Mouse (Mus musculus): ENCODE data around the gene Mfsd4b5.
"Not testable (repeated sequence)": the region's sequence is repeated elsewhere in the genome, so short reads cannot be mapped to it uniquely, and the experiment has no call there.

Gene Mfsd4b5

DNA sequence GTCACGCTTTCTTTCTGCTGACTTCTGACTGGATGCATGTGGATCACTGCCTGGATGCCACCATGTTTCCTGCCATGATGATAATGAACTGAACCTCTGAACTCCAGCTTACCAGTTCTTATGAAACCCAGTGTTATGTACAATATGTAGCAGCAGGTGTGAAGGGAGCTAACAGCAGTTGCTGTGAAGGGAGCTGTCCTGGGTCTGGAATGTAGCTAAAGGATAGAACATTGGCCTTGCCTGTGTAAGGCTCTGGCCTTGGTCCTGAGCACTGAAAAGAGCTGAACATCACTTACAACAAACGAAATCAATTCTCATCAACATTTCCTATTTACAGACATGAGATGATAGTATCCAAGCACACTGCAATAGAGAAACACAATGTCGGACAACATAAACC lies 18.9 kb downstream of the Mfsd4b5 start:
- no peak for DNase-seq (ENCODE audit: low spot score in 2 of 2)

DNA sequence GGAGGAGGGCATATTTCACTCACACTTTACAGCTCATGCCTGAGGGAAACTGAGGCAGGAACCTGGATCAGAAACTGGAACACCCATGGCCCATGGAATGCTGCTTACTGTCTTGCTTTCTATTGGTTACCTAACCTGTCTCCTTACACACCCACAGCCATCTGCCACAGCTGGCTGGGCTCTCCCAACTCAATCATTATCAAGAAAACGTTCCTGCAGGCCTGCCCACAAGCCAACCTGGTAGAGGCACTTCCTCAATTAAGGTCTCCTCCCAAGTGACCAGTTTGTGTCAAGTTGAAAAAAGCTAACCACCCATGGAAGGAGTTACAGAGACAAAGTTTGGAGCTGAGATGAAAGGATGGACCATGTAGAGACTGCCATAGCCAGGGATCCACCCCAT lies 24.5 kb downstream of the Mfsd4b5 start:
- DNase-seq (ENCODE audit: low spot score in 2 of 2), result no peak

DNA sequence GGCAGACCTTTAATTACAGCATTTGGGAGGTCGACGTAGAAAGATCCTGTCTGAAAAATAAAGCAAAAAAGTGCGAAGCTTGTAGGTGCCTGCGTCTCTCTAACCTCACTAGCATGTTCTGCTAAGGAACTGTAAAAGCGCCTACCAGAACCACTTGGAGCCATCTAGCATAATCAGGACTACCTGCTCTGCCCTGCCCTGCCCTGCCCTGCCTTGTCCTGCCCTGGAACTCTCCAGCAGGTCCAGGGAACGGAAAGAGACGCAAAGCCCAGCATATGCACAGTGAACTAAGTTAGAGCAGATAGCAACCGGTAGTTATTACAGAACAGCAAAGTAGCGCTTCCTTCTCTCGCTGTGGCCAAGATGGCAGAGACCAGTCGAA lies 26.0 kb downstream of the Mfsd4b5 start:
- no peak for DNase-seq (ENCODE audit: low spot score in 2 of 2)

DNA sequence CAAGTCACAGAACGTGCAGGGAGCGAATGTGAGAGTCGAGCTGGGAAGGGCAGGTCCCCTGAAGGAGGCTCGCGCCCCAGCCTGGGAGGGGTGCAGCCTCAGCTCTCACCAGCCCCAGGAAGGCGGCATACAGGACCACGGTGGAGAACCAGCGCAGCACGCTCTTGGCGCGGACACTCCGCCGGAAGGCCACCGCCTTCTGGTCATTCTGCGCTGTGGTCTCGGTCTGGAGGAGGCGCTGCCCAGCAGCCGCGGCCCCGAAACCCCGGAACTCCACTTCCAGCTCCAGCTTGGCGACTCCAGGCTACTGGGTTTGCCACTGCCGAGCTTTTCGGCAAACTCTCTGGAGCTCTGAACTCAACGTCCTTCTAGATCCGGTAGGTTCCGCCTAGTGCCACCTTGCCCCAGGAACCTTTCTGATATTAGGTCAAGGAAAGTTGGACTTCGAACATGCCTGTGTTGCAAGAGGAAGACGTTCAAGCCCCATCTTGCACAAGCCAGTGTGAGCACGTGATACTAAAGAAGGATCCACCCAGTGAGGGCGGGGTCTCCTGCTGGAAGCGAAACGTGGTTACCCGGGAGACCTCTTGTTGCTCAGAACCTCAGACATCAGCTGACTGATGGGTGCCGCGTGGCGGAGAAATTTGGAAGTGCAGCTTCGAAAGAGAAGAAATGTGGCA lies 26.5 kb downstream of the Mfsd4b5 start, which contains the start of gene Mfsd4b3:
Gene Mfsd4b3, minus strand, starts transcription at position 393 of the 680 bp plus-strand sequence.
- peak; percentile 91 to 94 for DNase-seq (ENCODE audit: low spot score in 2 of 2)

DNA sequence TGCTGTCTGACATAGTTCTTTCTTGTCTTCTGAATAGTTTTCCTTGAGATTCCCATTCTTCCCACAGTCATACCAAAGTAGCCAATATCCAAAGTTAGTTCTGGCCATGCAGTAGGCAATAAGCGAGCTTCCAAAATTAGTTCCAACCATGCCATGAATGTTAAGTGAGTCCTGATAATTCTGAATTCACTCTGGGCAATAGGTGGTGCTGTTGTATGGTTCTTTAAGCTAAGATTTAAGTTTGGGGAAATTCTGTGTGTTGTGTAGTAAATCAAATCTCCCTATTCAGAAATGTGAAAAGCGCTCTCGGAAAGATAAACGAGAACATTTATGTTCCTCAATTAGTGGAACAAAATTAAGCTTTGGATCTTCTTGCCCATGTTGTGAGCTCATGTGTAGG lies 28.2 kb downstream of the Mfsd4b5 start:
- no peak for DNase-seq (ENCODE audit: low spot score in 2 of 2)

DNA sequence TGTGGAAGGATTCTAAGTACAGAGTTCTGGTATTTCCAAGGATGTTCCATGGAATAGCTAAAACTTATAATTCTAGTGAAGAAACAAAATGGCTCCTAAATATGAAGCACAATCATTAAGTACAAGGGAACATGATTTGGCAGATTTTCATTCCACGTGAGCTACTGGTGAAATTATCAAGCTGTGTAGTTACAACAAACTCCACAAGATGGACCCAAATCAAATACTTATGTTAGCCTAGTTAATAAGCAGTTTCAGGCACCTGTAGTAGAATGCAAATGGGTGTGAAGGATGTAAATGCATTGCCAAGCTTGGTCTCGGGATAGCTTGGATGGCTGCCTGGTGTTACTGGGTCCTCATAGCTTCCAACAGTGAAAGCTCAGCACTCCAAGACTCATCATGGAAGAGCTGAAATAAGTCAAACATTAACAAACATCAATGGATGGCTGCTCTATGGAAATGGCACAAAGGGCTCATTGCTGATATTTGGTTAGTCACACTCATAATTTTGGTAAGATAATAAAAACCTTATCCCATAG lies 30.0 kb downstream of the Mfsd4b5 start:
- no peak for DNase-seq (ENCODE audit: low spot score in 2 of 2)

DNA sequence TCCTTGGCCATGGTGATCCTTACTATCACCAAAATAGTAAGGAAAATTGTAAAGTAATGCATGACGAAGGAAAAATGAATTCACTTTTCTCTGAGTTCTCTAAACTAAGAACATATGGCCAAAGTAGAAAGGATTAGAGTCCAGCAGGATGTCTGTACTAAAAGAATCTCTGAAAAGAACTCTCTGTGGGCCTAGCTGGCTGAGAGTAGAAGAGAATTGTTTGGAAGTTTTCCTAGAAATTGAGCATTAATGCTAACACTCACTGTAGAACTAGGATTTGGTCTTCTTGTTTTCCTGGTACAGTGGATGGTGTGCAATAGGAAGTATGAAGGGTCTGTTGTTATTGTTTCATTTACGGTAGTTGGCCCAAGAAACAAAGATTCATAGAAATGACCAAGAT lies 31.3 kb downstream of the Mfsd4b5 start:
- DNase-seq (ENCODE audit: low spot score in 2 of 2), result no peak

DNA sequence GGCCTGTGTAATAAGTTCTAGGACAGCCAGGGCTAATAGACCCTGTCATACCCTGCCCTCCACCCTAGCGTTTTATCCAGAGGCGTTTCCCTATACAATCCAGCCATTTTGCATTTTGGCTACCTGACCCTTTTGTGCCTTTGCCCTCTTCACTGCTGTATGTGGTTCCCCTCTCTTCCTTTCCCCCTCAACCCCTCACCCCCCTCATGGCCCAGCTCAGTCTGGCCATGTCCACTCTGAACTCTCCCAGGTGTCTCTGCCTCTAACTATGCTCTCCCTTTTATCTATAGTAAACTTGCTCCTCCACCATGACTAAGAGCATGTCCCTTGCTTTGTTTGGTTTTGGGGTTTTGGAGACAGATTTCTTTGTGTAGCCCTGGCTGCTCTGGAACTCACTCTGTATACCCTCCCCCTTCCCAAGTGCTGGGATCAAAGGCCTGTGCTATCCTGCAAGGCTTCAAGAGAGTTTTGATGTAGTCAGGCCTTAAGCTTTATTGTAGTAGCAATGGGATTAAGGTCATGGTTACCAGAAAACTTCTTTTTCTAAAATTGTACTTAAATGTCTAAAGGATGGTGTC lies 37.0 kb downstream of the Mfsd4b5 start:
- DNase-seq (ENCODE audit: low spot score in 2 of 2), result no peak

DNA sequence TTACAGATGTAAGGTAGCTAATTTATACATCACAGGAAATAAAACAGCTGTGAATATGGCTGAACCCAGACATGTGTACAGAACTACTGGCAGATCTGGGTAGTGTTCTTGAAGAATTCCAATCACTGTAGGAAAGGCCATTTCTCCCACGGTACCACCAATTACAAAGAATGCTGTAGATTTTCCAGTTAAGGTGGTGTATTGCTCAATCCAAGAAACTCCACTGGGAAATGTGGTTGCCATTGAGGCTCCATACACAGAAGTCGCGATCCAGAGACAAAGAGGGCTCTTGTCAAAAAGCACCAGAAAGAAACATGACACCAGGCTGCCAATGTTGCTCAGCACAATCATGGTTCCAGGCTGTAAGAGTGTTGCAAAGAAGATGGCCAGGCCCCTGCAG lies 39.3 kb downstream of the Mfsd4b5 start:
- DNase-seq (ENCODE audit: low spot score in 2 of 2), result not testable (repeated sequence)

DNA sequence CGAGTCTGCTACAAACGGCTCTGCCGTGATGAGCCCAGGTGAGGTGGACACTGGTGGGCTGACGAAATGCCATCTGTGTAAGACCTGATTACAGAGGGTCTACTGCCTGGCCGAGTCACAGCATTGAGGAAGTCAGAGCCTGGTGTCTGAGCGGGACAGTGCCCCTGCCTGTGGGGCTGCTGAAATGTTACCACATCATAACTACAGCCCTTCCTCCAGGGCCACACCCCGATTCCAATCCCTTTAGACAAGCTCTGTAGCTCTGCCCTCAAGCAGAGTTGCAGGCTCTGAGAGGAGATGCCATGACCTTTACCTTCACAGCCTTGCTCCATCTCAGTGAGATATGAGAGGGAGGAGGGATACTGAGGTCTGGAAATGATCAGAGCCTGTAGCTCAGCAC lies 49.9 kb downstream of the Mfsd4b5 start:
- DNase-seq (ENCODE audit: low spot score in 2 of 2), result no peak

DNA sequence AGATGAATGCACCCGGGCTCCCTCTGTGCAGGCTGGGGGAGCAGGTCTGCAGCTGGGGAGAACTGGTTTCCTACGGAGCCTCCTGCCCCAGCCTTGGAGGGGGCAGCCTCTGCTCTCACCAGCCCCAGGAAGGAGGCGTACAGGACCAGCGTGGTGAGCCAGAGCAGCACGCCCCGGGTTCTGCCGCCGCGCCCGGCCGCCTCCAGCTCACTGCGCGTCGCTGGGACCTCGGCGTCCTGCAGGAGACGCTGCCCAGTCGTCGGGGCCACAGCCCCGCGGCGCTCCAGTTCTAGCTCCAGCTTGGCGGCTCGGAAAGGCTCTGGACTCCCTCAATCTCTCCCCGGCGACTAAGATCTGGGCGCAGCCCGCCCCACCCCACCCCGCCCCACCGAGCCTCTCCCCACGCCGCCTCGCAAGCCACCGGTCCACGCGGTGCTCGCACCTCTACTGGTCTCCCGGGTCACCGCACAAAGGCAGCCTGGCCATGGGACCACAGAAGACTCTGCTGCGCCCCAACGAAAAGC lies 59.8 kb downstream of the Mfsd4b5 start, which contains the start of gene Mfsd4b2:
Gene Mfsd4b2, minus strand, starts transcription at position 308 of the 524 bp plus-strand sequence.
- no peak for DNase-seq (ENCODE audit: low spot score in 2 of 2)

DNA sequence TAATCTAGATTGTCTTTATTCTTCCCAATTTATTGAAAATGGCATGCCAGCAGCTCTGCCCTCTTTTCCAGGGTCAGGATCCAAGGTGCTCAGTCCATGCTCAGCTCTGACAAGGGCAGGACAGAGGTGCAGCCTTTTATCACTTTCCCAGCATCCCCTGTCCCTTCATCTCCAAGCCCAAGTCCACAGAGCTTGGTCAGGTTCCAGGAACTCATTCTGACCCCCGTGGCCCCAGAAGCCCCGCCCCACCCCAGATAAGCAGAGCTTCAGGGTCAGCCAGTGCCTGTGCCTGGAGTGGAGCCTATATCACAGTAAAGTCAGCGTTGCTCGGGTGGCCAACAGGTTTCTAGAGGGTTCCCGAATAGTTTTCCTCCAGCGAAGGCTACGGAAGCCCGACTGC lies 61.9 kb downstream of the Mfsd4b5 start:
- DNase-seq (ENCODE audit: low spot score in 2 of 2), result not testable (repeated sequence)

DNA sequence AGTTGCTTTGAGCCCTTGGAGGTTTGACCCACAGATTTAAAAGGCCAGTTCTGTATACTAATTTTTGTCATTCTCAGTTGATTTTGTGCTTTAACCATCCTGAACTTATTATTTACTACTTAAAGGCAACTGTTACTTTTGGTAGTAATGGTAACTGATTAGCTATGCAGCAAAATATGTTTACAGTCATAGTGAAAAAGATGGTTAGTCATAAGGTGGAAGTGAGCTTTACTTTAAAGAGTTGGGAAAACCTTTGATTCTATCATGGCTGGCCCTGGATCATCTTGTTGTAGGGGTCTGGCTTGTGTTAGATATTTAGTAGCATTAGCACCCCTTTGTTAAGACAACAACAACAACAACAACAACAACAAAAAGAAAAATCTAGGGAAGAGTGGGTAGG lies 73.8 kb downstream of the Mfsd4b5 start:
- no peak for DNase-seq (ENCODE audit: low spot score in 2 of 2)

DNA sequence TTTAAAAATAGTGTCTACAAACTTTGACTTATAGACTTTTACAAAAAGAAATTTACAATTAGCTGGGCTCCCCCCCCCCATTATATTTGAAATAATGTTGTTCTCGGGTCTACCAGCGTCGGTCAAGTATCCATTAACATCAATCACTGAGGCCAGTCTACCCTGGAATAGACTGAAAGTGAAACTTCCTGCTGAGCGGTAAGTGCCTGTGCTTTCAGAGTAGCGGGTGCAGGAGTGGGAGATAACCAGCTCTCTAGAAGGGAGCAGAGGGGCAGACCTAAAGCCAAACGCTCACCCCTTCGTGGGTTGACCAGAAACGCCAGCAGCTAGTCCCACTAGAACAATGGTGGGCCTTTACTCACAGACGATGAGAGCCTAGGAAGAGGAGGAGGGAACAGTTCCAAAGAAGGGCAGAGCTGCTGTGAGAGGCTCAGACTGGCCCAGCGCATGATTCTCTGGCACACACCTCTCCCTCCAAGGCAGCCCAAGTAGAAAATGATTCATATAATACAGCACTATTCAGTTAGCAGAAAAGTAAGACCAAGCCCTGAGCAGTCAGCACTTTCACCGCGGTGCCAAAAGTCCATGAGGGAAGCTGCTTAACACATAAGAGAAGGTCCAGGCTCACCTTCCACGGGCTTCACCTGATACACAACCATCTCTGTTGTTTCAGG lies 77.5 kb downstream of the Mfsd4b5 start:
- DNase-seq (ENCODE audit: low spot score in 2 of 2), result no peak
